Mouse (Mus musculus): ENCODE measurements around the gene Cyb5b. TPM values are rescaled to one million over a fixed set of nuclear protein-coding genes. Genes with fewer than 3 reads are reported as not detected.
"Not testable (repeated sequence)": the region's sequence is repeated elsewhere in the genome, so short reads cannot be mapped to it uniquely, and the experiment has no call there.

Gene Cyb5b
- total RNA-seq (2021) = 100 to 1,000 TPM; 320 to 493 TPM
- long read RNA-seq, experiment 1, full-length matches to known transcripts = 291 of 353 reads
- long read RNA-seq, experiment 1, partial matches to known transcripts = 55 of 353 reads
- long read RNA-seq, experiment 1, other reads (novel, unspliced or antisense) = 7 of 353 reads
- long read RNA-seq, experiment 2, full-length matches to known transcripts = 303 of 572 reads
- long read RNA-seq, experiment 2, partial matches to known transcripts = 261 of 572 reads
- long read RNA-seq, experiment 2, other reads (novel, unspliced or antisense) = 8 of 572 reads

DNA sequence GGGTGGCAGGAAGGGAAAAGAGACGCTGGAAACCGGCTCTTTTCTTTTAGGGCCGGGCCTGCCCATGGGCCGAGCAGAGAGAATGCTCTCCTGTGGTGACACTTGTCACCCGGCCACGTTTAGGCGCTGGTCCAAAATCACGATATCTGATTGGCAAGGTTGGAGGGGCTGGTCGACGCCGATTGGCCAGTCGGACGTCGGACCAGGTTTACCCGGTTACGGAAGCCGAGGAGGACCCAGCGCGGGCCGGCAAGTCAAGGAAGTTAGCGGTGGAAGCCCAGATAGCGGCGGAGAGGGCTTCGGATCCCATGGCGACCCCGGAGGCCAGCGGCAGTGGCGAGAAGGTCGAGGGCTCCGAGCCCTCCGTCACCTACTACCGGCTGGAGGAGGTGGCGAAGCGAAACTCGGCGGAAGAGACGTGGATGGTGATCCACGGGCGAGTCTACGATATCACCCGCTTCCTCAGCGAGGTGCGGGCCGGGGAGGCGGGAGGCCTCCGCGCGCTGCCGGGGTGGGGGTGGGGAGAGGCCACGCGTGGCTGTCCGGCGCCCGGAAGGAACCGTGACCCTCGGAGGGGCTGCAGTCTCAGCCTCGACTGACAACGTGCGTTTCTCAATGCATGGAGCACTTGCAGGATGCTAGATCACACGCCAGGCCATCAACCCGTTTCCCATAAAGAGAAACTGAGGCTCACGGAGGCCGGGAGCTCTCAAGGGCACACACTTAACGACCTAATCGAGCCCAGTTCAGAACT lies at the start of gene Cyb5b:
TSS of gene Cyb5b (plus strand) at position 237 of the 754 bp plus-strand sequence.
- peak; percentile 92 to 95 for DNase-seq (ENCODE audit: low spot score in 2 of 2)

DNA sequence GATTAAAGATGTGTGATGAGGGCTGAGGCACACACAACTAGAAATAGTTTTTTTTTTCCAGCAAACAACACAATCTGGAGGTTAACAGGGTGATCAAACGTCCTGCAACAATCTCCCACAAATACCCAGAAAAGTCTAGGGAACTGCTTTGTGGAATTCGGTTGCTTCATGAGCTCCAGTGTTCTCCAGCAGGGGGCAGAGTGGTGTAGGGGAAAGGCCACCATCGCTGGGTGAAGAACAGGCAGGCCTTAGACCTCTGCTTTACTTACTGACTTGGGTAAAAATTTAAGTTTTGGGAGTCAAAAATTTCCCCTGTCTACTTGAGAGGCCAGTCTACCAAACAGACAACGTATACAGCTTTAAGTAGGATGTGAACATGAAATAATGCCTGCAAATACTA lies 45.9 kb upstream of the Cyb5b start:
- DNase-seq (ENCODE audit: low spot score in 2 of 2) = peak; percentile 85 to 87

DNA sequence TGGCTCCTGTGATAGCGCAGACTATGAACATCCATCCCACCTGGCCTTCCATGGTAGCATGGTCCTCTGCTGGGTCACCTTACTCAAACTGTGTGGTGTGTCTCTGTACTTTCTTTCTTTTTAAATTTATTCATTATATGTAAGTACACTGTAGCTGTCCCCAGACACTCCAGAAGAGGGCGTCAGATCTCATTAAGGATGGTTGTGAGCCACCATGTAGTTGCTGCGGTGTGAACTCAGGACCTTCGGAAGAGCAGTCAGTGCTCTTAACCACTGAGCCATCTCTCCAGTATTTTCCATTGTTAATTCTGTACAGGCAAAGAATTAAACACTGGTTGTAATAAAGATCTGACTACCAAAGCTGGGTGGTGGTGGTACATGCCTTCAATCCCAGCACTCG lies 42.4 kb upstream of the Cyb5b start:
- DNase-seq (ENCODE audit: low spot score in 2 of 2) = not testable (repeated sequence)

DNA sequence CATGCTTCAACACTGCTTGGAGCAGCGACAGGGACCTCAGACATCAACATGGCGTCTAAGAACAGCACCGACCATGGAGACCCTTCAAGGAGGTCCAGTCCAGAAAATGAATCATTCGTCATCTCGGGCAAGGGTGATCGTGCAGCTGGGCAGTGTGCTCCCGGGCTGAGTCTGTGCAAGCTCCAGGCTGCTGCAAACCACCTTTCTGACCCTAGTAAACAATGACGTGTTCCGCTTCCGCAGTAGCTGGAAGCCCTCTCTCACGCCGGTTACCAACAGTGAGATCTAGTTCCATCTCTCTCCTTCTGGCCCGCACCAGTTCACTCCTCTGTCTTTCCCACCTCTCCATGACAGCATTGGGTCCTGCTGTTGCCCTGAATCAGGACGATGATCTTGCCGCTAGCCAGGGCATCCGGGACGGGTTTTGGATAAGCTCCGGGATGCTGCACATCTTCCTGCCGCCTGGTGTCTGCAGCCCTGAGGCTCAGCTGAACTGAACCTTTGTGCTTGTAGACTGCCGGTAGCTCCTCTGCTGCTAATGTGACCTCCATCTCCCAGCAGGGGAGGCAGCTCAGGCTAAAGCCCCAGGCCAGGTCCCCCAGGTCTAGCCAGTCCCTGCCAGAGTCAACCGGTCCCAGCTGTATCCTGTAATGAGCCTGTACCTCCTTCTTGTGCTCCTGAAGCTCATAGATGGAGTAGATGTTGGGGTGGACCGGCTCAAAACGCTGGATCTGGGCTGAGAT lies 41.3 kb upstream of the Cyb5b start:
- DNase-seq (ENCODE audit: low spot score in 2 of 2) = no peak

DNA sequence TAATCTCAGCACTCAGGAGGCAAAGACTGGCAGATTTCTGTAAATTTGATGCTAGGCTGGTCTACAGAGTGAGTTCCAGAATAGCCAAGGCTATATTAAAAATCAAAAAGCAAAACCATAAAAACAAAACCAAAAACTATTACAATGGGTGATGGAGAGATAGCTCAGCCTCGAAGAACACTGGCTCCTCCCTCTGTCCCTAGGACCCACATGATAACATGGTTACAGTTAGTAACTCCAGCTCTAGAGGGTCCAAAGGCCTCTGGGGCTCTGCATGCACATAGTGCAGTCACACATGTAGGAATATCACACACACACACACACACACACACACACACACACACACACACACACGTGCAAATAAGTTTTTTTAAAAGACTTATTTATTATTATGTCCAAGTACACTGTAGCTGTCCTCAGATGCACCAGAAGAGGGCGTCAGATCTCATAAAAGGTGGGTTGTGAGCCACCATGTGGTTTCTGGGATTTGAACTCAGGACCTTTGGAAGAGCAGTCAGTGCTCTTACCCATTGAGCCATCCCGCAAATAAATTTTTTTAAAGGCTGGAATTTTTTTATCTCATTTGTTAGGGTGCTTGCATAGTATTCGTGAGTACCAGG lies 40.5 kb upstream of the Cyb5b start:
- DNase-seq (ENCODE audit: low spot score in 2 of 2) = no peak

DNA sequence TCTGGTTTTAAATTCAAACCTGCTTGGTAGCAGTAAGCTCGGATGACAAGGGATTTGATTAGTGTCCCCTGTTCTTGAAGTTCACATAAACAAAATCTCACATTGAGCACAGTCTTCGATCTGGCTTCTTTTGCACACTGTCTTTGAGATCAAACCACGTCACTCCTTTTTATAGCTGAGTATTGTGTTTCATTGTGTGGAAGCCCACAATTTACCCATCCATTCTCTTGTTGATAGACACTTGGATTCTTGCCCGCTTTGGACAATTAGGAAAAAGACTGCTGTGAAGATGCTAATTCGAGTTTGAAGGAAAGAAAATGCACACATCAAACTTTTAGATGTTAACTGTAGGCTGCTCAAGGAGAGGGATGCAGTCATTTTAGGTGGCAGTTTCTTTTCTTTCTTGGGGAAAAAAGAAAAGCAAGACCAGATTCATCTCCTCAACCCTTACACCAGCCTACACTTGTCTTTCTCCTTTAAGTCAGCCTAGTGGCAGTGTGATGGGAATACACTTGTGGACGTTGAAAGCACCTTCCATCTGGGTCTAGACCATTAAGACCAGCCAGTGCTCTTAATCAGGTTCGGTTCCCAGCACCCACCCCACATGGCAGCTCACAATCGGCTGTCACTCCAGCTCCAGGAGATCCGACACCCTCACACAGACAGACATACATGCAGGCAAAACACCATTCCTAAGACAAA lies 39.7 kb upstream of the Cyb5b start:
- DNase-seq (ENCODE audit: low spot score in 2 of 2) = no peak

DNA sequence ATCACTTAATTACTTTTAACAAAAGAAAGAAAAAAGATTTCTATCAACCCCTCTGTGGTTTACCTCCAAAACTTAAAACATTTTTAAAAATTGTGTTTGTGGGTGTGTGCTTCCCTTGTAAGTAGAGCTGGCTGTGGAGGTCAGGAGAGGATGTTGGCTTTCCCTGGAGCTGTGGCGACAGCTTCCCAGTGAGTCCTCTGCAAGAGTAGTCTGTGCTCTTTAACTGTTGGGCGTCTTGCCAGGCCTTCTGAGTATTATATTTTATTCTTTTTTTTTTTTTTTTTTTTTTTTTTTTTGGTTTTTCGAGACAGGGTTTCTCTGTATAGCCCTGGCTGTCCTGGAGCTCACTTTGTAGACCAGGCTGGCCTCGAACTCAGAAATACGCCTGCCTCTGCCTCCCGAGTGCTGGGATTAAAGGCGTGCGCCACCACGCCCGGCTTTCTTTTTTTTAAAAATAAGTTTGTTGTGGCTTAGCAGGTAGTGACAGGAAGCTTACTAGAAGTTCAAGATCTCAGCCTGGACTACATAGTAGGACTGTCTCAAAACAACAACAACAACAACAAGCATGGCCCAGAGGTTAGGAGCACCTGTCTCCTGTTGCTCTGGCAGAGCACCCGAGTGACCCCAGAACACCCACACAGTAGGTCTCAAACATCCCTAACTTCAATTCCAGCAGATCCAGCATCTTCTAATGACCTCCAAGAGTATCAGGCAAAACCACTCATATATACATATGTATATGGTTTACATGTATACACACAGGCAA lies 38.9 kb upstream of the Cyb5b start:
- no peak for DNase-seq (ENCODE audit: low spot score in 2 of 2)

DNA sequence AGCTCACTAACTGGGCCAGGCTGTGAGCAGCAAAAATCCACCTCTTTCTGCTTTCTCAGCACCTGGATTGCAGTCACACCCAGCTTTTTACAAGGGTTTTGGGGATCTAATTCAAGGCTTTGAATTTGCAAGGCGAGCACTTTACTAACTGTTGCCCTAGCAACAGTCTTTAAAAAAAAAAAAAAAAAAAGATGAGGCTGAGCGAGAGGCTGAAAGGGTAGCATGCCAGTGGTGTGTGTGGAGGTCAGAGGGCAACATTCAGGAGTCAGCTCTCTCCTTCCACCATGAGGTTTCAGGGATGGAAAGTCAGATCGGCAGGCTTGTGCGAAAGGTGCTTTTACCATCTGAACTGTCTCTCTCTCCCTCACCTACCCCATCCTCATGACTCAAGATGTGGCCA lies 37.2 kb upstream of the Cyb5b start:
- DNase-seq (ENCODE audit: low spot score in 2 of 2) = no peak

DNA sequence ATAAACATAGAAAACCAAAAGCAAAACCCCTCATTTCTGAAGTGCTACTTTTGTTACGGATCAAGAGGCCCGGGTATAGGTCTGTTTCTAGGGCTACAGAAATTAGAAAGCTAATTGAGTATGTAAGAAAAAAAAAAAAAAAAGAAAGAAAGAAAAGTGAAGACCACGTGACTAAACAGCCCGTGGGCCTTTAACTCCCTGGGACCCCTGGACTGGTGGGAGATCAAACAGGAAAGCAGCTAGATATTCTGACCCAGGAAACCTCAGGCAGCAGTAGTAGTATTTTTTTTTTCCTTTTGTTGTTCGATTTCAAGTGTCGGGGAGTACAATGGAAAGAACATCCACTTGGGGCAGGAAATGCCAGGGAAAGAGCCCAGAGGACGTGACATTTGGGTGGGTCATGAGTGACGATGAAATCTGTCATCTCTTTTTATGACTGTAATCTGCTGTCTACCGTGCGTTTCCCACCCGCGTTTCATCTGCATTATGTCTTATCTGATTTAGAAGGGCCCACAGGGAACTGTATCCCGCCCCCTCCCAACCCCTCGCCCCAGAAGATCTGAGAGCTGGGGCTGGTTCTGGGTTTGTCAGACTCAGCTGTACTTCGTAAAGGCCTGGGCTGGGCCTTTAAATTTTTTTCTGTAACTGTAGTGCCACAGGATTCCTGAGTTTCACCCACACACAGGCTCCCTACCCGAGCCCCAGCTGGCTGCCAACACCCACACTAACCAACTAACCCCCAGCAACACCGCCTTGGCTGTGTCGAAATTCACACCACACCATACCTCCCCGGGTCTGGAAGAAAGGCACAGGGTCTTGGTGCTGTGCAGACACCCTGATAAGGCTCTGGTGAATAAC lies 36.1 kb upstream of the Cyb5b start:
- no peak for DNase-seq (ENCODE audit: low spot score in 2 of 2)

DNA sequence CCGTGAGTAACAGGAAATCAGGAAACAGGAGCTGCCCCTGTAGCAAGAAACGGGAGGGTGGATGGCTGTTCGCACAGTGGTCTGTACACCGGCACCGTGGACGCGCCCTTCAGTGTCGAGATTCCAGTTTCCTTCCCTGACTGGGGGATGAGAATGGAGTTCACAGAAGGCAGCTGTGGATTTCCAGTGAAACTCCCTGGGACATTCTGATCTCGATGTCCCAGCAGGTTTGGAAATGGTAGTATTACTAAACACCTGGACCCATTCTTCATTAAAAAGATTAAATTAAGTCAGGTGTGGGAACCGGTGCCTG lies 35.5 kb upstream of the Cyb5b start:
- DNase-seq (ENCODE audit: low spot score in 2 of 2) = no peak

DNA sequence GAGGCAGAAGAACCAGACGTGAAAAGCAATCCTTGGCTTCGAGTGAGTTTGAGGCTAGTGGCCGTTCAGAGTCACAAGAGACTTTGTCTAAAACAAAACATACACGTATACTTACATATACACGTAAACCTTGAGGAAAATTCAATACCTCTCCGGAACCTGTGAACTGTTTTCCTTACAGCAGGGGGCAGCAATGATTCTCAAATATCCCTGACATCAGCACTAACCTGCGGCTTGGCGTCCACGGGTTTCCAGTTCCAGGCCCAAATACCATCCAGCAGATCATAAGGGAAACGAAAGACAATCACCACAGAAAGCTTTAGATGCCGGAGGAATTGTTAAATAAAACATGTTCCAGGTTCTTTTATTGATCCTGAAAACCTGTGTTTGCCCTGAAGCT lies 34.4 kb upstream of the Cyb5b start:
- peak; percentile 77 to 80 for DNase-seq (ENCODE audit: low spot score in 2 of 2)

DNA sequence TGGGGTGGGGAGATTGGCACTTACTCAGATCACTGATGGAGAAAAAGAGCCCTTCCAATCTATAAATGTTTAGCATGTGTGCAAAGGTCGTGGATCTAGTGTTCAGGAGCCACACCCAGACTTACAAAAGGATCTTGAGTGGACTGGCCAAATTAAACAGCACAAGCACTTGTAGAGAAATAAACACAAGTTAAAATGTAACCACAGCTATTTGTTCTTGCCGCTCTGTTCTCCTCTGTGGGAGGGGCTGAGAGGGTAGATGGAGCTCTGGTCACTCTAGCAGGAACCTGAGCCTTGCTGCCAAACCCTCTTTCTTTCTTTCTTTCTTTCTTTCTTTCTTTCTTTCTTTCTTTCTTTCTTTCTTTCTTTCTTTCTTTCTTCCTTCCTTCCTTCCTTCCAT lies 33.4 kb upstream of the Cyb5b start:
- no peak for DNase-seq (ENCODE audit: low spot score in 2 of 2)

DNA sequence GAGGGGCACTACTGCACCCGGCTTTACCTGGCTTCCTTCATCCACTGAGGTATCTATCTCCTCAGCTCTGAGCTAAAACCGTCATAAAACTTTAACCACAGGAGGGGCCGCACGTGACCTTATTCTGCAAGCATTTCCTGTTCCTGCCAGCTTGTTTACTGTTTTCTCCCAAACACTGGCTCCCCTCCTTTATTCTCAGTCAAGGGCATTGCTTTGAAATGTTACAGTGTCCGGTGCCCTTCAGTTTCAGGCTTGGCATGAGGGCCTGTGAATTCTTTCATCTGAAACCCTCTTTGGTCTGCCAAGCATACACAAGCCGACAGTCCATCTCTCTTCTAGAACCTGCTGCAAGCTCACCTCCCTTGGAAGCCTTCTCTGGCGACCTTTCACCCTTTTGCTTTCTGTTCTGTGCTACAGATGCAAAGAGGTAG lies 31.6 kb upstream of the Cyb5b start:
- no peak for DNase-seq (ENCODE audit: low spot score in 2 of 2)

DNA sequence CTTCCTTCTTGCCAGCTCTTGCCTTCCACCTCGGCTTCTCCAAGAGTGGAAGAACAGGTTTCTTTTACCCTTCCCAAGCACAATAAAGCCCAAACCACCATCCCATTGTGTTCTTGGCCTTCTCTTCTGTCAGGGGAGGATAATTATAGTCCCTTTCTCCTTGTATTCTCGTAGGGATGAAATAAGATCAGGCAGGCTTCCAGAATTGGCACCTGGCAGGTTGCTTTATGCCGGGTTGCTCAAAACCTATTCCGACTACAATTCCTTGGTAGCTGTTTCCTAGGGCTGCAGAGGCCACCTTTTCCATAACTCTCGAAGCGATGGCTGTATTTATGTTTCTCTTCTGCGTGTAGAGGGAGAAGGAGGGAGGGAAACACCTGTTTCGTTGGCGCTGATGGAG lies 31.0 kb upstream of the Cyb5b start:
- no peak for DNase-seq (ENCODE audit: low spot score in 2 of 2)

DNA sequence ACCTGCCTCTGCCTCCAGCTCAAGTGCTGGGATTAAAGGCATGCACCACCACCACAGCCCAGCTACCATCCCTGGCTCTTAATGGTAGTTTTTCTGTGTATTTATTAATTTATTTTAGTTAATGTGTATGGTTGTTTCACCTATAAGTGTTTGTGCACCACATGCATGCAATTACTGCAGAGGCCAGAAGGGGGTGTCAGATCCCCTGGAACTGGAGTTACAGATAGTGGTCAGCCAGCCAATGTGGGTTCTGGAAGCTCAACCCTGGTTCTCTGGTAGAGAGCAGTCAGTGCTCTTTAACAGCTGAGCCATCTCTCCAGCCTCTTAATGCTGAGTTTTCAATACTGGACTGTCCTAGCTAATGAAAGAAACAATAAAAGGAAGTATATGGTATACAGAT lies 29.6 kb upstream of the Cyb5b start:
- DNase-seq (ENCODE audit: low spot score in 2 of 2) = no peak

DNA sequence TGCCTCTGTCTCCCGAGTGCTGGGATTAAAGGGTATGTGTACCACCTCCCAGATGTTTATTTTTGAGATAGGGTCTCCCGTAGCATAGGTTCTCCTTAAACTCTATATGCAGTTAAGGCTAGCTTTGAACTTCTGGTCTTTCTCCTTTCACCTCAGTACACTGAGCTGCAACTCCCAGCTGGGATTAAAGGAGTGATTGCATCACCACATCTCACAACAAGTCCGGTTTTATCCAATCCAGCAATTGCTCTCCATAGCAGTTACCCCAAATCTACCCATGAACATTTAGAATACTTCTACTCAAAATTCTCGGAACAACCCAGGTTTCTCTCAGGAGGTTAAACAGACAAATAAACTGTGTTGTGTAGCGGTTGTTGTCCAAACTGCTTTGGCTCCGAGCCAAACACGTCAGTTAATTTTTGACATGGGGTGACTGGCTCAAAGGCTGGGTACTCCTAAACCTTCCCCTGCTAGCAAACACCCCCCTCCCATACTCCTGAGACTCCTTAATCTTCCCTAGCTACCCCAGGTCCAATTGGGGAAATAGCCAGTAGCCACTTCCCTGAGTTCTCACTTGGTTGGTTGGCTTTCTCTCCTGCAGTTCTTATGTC lies 28.7 kb upstream of the Cyb5b start:
- no peak for DNase-seq (ENCODE audit: low spot score in 2 of 2)

DNA sequence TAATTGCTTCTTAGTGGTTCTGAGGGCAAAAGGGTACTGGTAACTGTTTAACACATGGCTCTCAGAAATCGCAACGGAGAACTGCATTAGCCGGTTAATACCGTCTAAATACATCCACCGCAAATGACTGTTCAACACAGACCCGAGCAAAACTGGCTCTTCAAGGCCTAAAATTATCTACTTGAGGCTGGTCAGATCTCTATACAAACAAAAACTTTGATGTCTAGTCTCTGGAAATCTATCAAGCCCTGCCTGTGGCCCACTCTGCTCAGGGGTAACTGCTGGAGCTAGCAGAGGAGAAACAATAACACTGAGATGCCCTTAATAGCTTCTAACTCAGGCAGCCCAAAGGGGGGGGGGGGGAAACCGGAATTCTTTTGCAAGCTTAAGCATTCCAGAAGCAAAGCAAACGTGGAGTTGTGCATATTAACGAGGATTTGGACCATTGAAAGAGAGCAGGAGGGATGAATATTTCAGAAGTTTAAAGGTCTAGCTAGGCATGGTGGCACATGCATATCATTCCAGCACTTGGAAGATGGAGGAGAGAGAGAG lies 27.3 kb upstream of the Cyb5b start:
- DNase-seq (ENCODE audit: low spot score in 2 of 2) = no peak

DNA sequence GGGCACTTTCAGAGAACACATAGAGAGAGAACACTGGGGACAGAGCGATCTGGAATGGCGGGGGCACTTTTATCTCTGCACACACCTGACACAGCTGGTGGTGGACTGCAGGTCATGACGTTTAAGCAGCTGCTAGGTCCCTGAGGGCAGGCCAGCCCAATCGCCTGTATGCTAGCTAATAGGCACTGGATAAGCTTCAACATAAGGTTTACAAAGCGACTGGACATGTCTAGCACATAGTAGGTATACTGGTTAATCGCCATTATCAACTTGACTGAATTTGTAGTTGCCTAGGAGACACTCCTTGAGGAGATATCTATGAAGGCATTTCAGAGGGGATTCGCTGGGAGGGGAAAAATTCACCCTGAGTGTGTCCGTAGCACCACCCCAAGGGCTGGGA lies 26.1 kb upstream of the Cyb5b start:
- no peak for DNase-seq (ENCODE audit: low spot score in 2 of 2)

Measured in adrenal gland, adult 18-20 months (tissue).